Mouse (Mus musculus): Measurements from ENCODE around the gene Gm49425.

GRCm38 (mm10) chr15:101494203-101494602, 22.9 kb downstream of the Gm49425 start:
- TF ChIP-seq CTCF (IDR thresholded peaks at IDR 0.05; ENCODE audit: borderline replicate concordance, insufficient read depth, low read length) (no peak), POLR2A (IDR thresholded peaks at IDR 0.05; ENCODE audit: low read depth, low read length) (no peak)
